Mouse (Mus musculus) erythroblast, embryonic 14.5 days (primary cell): ENCODE measurements around the gene Stard5.

Experiments used
- GATA1 ChIP-seq: IDR thresholded peaks from 2 replicates; pipeline ENCODE4 v1.6.1; 2012; ENCODE audit warnings: low read length, inconsistent platforms, mixed read lengths
- TAL1 ChIP-seq: IDR thresholded peaks from 3 replicates; pipeline ENCODE4 v1.6.1; 2012; ENCODE audit warnings: low read length, inconsistent platforms, mixed read lengths

DNA sequence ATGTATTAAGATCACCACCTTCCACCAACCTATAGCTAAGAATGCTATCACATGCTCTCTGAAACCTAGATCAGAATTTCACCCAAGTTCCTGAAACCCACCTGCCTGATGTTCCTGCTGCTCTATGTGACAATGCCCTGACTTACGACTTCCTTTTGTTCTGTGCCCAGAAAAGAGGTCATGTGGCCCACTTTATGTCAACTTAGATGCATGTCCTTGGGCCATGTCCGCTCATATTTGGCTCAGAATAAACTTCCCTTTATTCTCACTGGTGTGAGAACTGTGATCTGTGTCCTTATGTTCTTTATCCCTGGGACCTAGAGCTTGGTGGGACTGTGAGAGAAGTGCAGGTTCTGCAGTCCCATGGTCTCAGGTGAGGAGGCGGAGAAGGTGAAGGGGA lies 45.5 kb downstream of the Stard5 start:
- TF ChIP-seq GATA1 (no peak), TAL1 (no peak)
